Mouse (Mus musculus) ES-E14 (cell line): Measurements from ENCODE around the gene Lipo1. TPM values are rescaled to one million over a fixed set of nuclear protein-coding genes. Genes with fewer than 3 reads are reported as not detected.
A peak's percentile ranks its signal among the peaks of the same experiment; 100 is the strongest.
"Not testable (repeated sequence)": the region's sequence is repeated elsewhere in the genome, so short reads cannot be mapped to it uniquely, and the experiment has no call there.

Source experiments
- DNase-seq: peaks from one replicate; pipeline ENCODE4 v3.0.0-alpha.2; 2013; ENCODE audit warnings: low read depth, low spot score
- H3K27ac ChIP-seq: 2 replicates; pipeline ENCODE4 v1.5.1; 2012; ENCODE audit warnings: low read depth, mild to moderate bottlenecking, low read length, moderate library complexity, mixed read lengths; ENCODE audit not compliant: poor library complexity, insufficient read depth, severe bottlenecking
- H3K36me3 ChIP-seq: 2 replicates; pipeline ENCODE4 v1.6.1; 2012; ENCODE audit warnings: mild to moderate bottlenecking, low read length, moderate library complexity, mixed read lengths; ENCODE audit not compliant: control insufficient read depth, poor library complexity, insufficient read depth, severe bottlenecking
- H3K4me1 ChIP-seq, 2 experiments: fragments of 150-350 bp in 1 of 2; sonication (generic) in 1 of 2; 2 replicates each; pipeline ENCODE4 v1.6.1; 2012; ENCODE audit warnings: low read length in 2 of 2, mild to moderate bottlenecking in 1 of 2, mixed read lengths in 1 of 2; ENCODE audit not compliant: control insufficient read depth in 2 of 2, insufficient read depth in 2 of 2, poor library complexity in 1 of 2
- H3K4me3 ChIP-seq, 2 experiments: fragments of 150-350 bp in 1 of 2; sonication (generic) in 1 of 2; 2 replicates each; pipeline ENCODE4 v1.5.1; 2012; ENCODE audit warnings: low read length in 2 of 2, low read depth in 1 of 2, mild to moderate bottlenecking in 1 of 2, mixed read lengths in 1 of 2; ENCODE audit not compliant: insufficient read depth in 1 of 2, poor library complexity in 1 of 2, severe bottlenecking in 1 of 2
- H3K9ac ChIP-seq: 2 replicates; pipeline ENCODE4 v1.6.1; 2012; ENCODE audit warnings: low read depth, mild to moderate bottlenecking, low read length, mixed read lengths; ENCODE audit not compliant: poor library complexity, insufficient read depth, severe bottlenecking
- H3K9me3 ChIP-seq: fragments of 150-350 bp; sonication (generic); 2 replicates; pipeline ENCODE4 v1.6.1; 2012; ENCODE audit warnings: low read depth, mild to moderate bottlenecking, low read length; ENCODE audit not compliant: control insufficient read depth, insufficient read depth
- CHD2 ChIP-seq: IDR thresholded peaks from 2 replicates; pipeline ENCODE4 v1.6.1; 2014; ENCODE audit warnings: mild to moderate bottlenecking, low read depth, low read length, inconsistent platforms
- HCFC1 ChIP-seq: IDR thresholded peaks from 2 replicates; pipeline ENCODE4 v1.6.1; 2012; ENCODE audit warnings: low read length, inconsistent platforms, borderline replicate concordance; ENCODE audit not compliant: insufficient read depth
- MAFK ChIP-seq: IDR thresholded peaks from 2 replicates; pipeline ENCODE4 v1.6.1; 2014; ENCODE audit warnings: mild to moderate bottlenecking, low read depth, low read length, inconsistent platforms; ENCODE audit not compliant: insufficient read depth
- ZC3H11A ChIP-seq: IDR thresholded peaks from 2 replicates; pipeline ENCODE4 v1.6.1; 2012; ENCODE audit warnings: low read depth, mild to moderate bottlenecking, inconsistent platforms, low read length, borderline replicate concordance
- ZNF384 ChIP-seq: IDR thresholded peaks from 2 replicates; pipeline ENCODE4 v1.6.1; 2012; ENCODE audit warnings: low read depth, low read length, inconsistent platforms
- in situ Hi-C, 2 experiments: fragments of 600-800 bp; cut with MboI; formaldehyde crosslinking; loops; one replicate each; pipeline ENCODE4 v1.15.1; 2025; ENCODE audit warnings: low sequenced_read_pairs in 2 of 2, inconsistent platforms in 1 of 2; ENCODE audit not compliant: unreplicated experiment in 2 of 2
- total RNA-seq: library from RNA; depleted of rRNA; stranded (reverse); fragments of 300-350 nt; gene quantifications from 2 replicates; pipeline ENCODE4 v1.2.3, GENCODE M21; 2012; rRNA removed

Lipo1 gene
- not detected in 2 replicates for total RNA-seq

- H3K9ac ChIP-seq, H3K9me3 ChIP-seq, H3K4me1 ChIP-seq, in situ Hi-C loops, DNase-seq, H3K27ac ChIP-seq, H3K36me3 ChIP-seq, H3K4me3 ChIP-seq: not testable (repeated sequence)
Observed at GRCm38 (mm10) chr19:33787359-33787758, at the start of gene Lipo1. Gene Lipo1, minus strand, starts transcription at chr19:33787459.

GRCm38 (mm10) chr19:33786576-33787277, 532 bp downstream of the Lipo1 start:
- H3K36me3 ChIP-seq, result no peaks in the 10 kb centered on the region
- no peak for DNase-seq
- in situ Hi-C loops, result no loop called here
- no peak for TF ChIP-seq HCFC1
- no peak for TF ChIP-seq ZNF384
- TF ChIP-seq CHD2, result no peak
- no peak for TF ChIP-seq MAFK
- TF ChIP-seq ZC3H11A, result no peak
- H3K9me3 ChIP-seq, result no peaks in the 10 kb centered on the region
- H3K9ac ChIP-seq, result no peak overlapping the region
- no peak overlapping the region for H3K4me3 ChIP-seq
- no peak overlapping the region for H3K27ac ChIP-seq
- no peaks in the 10 kb centered on the region for H3K4me1 ChIP-seq

- H3K4me3 ChIP-seq, result peak within 1 kb of the TSS; percentile 26 to 61; a peak in 3 of 4 replicates
- in situ Hi-C loops, H3K27ac ChIP-seq, H3K9me3 ChIP-seq, H3K36me3 ChIP-seq, H3K4me1 ChIP-seq: not testable (repeated sequence)
- peak within 1 kb of the TSS; percentile 43; the same call in 1 of the 2 replicates for H3K9ac ChIP-seq
- peak; percentile 27 for DNase-seq
Observed at GRCm38 (mm10) chr19:33761287-33762086, 25.8 kb downstream of the Lipo1 start, which contains the start of gene Lipo3. Gene Lipo3, minus strand, starts transcription at chr19:33761951.

- H3K9me3 ChIP-seq, H3K27ac ChIP-seq, H3K36me3 ChIP-seq, DNase-seq, H3K4me1 ChIP-seq, in situ Hi-C loops, H3K4me3 ChIP-seq, H3K9ac ChIP-seq: not testable (repeated sequence)
Observed at GRCm38 (mm10) chr19:33751259-33751658, 36.0 kb downstream of the Lipo1 start, which contains the start of gene Lipo2. Gene Lipo2, minus strand, starts transcription at chr19:33751359.

Other genes starting within 250 kb of the Lipo1 start
- gene Gm8978, start 162.2 kb downstream of the Lipo1 start, total RNA-seq, result not detected in 2 replicates
- gene Lipo2, start 36.1 kb downstream of the Lipo1 start, total RNA-seq, result 1.6 and 1.8 TPM in 2 replicates
- gene Lipo3, start 25.5 kb downstream of the Lipo1 start, total RNA-seq, result 6.8 and 8.7 TPM in 2 replicates
- gene Lipf, start 173.7 kb upstream of the Lipo1 start, total RNA-seq, result not detected in 2 replicates
- not detected in 2 replicates for gene Lipk, start 220.8 kb upstream of the Lipo1 start, total RNA-seq